Mouse (Mus musculus) C2C12 (cell line): ENCODE data around the gene Pkib. TPM values are rescaled to one million over a fixed set of nuclear protein-coding genes. Genes with fewer than 3 reads are reported as not detected.

ENCODE experiments used
- H3K27me3 ChIP-seq: one replicate; pipeline ENCODE4 v1.6.1; 2011; ENCODE audit not compliant: control insufficient read depth, insufficient read depth, insufficient read length
- H3K36me3 ChIP-seq: one replicate; pipeline ENCODE4 v1.6.1; 2011; ENCODE audit not compliant: control insufficient read depth, insufficient read depth
- H3K4me3 ChIP-seq: one replicate; pipeline ENCODE4 v1.5.1; 2011; ENCODE audit warnings: mild to moderate bottlenecking, control low read depth; ENCODE audit not compliant: poor library complexity, insufficient read depth, severe bottlenecking
- H3K79me2 ChIP-seq: one replicate; pipeline ENCODE4 v1.6.1; 2011; ENCODE audit not compliant: control insufficient read depth, insufficient read depth
- H3K79me3 ChIP-seq: one replicate; pipeline ENCODE4 v1.6.1; 2011; ENCODE audit warnings: low read depth, control low read depth
- H3ac ChIP-seq: one replicate; pipeline ENCODE3; 2011; ENCODE audit warnings: low read depth; ENCODE audit not compliant: control insufficient read depth, insufficient read length
- CEBPB ChIP-seq: IDR thresholded peaks from one replicate; pipeline ENCODE4 v1.6.1; 2011; ENCODE audit warnings: low read depth, mild to moderate bottlenecking, control low read depth, moderate library complexity
- CTCF ChIP-seq: IDR thresholded peaks from one replicate; pipeline ENCODE4 v1.5.1; 2011; ENCODE audit not compliant: control insufficient read depth, insufficient read depth, insufficient read length
- FOSL1 ChIP-seq: IDR thresholded peaks from one replicate; pipeline ENCODE4 v1.8.0; 2011; ENCODE audit warnings: mild to moderate bottlenecking, low read length; ENCODE audit not compliant: poor library complexity, insufficient read depth, severe bottlenecking
- MAX ChIP-seq: IDR thresholded peaks from one replicate; pipeline ENCODE4 v1.6.1; 2011; ENCODE audit warnings: mild to moderate bottlenecking, control low read depth
- MYOD1 ChIP-seq: IDR thresholded peaks from one replicate; pipeline ENCODE4 v1.6.1; 2011; ENCODE audit warnings: low read depth; ENCODE audit not compliant: control insufficient read depth, insufficient read length
- MYOG ChIP-seq: IDR thresholded peaks from one replicate; pipeline ENCODE4 v1.6.1; 2011; ENCODE audit not compliant: control insufficient read depth, insufficient read length; ENCODE audit errors: extremely low read depth
- USF1 ChIP-seq: IDR thresholded peaks from one replicate; pipeline ENCODE4 v1.6.1; 2011; ENCODE audit warnings: low read depth, mild to moderate bottlenecking, control low read depth, moderate library complexity
- polyA plus RNA-seq: library from polyadenylated mRNA; unstranded; fragments of >200 nt; fragmentation: generic; extraction: Trizol; gene quantifications from one replicate; pipeline ENCODE4 v1.2.1, GENCODE M21; 2012; ENCODE audit warnings: missing spikeins

Pkib gene
- polyA plus RNA-seq, 1 experiment, result not detected

DNA sequence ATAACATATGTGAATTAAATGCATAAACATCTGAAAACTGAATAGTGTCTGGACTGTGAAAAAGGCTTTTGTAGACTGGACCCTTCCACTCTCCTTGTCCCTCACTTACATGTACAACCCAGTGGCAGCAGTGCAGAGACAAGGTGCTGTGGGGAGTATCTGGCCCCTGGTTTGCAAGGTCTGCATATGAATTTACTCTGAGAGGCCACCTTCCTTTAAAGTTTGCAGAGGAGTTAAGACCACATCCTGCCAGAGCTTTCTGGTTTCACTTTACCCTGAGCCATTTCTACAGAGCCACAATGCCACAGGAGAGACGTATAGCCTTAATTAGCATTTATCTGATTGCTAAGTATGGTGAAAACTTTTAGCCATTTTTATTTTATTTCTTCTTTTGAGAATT is 121.6 kb downstream of the Pkib start:
- no peak for TF ChIP-seq CTCF
- no peak for TF ChIP-seq MAX
- no peak for TF ChIP-seq USF1
- TF ChIP-seq FOSL1, result no peak
- no peak for TF ChIP-seq MYOD1
- TF ChIP-seq MYOG, result no peak
- no peak for TF ChIP-seq CEBPB
- Histone ChIP-seq H3K79me3 (no peaks in the 10 kb centered on the region), H3K79me2 (no peaks in the 10 kb centered on the region)

DNA sequence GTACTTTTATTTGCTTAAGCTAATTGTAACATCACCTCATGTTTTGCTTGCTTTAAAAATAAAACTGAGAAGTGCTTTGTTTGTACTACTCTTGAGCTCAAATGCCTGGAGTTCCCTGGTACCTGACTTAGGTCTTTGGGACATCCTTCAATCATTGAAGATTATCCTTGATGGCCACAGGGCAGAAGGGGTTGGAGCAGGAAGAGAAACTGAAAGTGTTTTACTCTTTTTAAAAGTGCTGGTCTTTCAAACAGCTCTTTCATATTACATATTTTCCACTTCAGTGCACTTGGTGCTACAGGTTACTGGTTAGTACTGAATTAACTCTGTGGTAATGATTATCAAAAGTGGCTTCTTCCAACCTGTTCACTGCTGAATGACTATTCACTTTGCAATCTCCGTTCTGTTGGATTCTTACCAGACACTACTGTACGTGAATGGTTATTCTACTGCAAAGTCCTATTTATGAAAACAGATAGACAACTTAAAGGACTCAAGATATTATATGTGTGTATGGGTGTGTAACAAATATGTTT is 123.5 kb downstream of the Pkib start:
- Histone ChIP-seq H3K36me3 (no peaks in the 10 kb centered on the region), H3ac (no peak overlapping the region), H3K79me3 (no peaks in the 10 kb centered on the region), H3K27me3 (no peaks in the 10 kb centered on the region), H3K4me3 (no peak overlapping the region), H3K79me2 (no peaks in the 10 kb centered on the region)
- TF ChIP-seq MAX (no peak), FOSL1 (no peak), MYOD1 (no peak), MYOG (no peak), CEBPB (no peak), USF1 (no peak), CTCF (no peak)

More for the DNA sequence above, 121.6 kb downstream of the Pkib start:
- Histone ChIP-seq H3ac (no peak overlapping the region), H3K4me3 (no peak overlapping the region), H3K27me3 (no peaks in the 10 kb centered on the region), H3K36me3 (no peaks in the 10 kb centered on the region)

- Histone ChIP-seq H3K79me3 (no peaks in the 10 kb centered on the region), H3K4me3 (no peak overlapping the region), H3K79me2 (no peaks in the 10 kb centered on the region), H3K36me3 (no peaks in the 10 kb centered on the region), H3ac (no peak overlapping the region), H3K27me3 (no peaks in the 10 kb centered on the region)
- TF ChIP-seq FOSL1 (no peak), CTCF (no peak), CEBPB (no peak), MYOD1 (no peak), MAX (no peak), USF1 (no peak), MYOG (no peak)
These were observed 127.2 kb downstream of the Pkib start for GRCm38 (mm10) chr10:57758999-57759398.

GRCm38 (mm10) chr10:57760694-57761093 is 128.9 kb downstream of the Pkib start:
- Histone ChIP-seq H3ac (no peak overlapping the region), H3K27me3 (no peaks in the 10 kb centered on the region), H3K36me3 (no peaks in the 10 kb centered on the region), H3K79me2 (no peaks in the 10 kb centered on the region), H3K79me3 (no peaks in the 10 kb centered on the region), H3K4me3 (no peak overlapping the region)
- TF ChIP-seq FOSL1 (no peak), CTCF (no peak), USF1 (no peak), CEBPB (no peak), MYOD1 (no peak), MYOG (no peak), MAX (no peak)

DNA sequence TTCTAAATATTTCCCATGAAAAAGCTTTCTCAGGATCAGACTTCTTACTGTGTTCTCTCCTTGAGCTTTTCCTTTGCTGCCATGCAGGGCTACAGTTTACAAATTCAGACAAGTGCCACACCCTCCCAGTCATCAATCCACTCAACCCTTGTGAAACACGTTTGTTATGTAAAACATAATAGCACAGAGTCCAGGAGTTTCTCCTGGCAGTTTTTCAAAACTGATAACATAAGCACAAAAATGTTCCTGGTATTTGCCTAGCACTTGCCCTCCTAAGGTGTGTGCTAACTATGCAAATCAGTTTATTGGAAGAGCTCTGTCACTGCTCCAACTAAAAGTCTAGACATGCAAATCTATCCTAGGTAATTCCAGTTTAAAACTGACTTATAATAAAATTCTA is 131.3 kb downstream of the Pkib start:
- Histone ChIP-seq H3K27me3 (no peaks in the 10 kb centered on the region), H3K36me3 (no peaks in the 10 kb centered on the region), H3K79me2 (no peaks in the 10 kb centered on the region), H3ac (no peak overlapping the region), H3K4me3 (no peak overlapping the region), H3K79me3 (no peaks in the 10 kb centered on the region)
- TF ChIP-seq CEBPB (no peak), MAX (no peak), USF1 (no peak), CTCF (no peak), MYOD1 (no peak), FOSL1 (no peak), MYOG (no peak)
